Mouse (Mus musculus) heart, adult 2 months (tissue): ENCODE data around the gene Pdss2.

Source experiments
- CTCF ChIP-seq: fragments of 200-600 bp; IDR thresholded peaks from 2 replicates; pipeline ENCODE4 v1.8.1; 2022; ENCODE audit warnings: antibody characterized with exemption, mild to moderate bottlenecking, moderate library complexity
- EP300 ChIP-seq: fragments of 200-500 bp; IDR thresholded peaks from 2 replicates; pipeline ENCODE4 v1.6.1; 2011; ENCODE audit warnings: low read depth, low read length, control low read depth; ENCODE audit not compliant: insufficient read depth
- POLR2A ChIP-seq: fragments of 200-500 bp; IDR thresholded peaks from 2 replicates; pipeline ENCODE4 v1.6.1; 2011; ENCODE audit warnings: mild to moderate bottlenecking, low read depth, low read length, control low read depth; ENCODE audit not compliant: insufficient read depth

- no peak for TF ChIP-seq POLR2A
- no peak for TF ChIP-seq EP300
- no peak for TF ChIP-seq CTCF
Measured at GRCm38 (mm10) chr10:43362947-43363346, 141.7 kb downstream of the Pdss2 start.
